Mouse (Mus musculus): ENCODE results near the gene Elavl4.

Elavl4 gene

GRCm38 (mm10) chr4:110172028-110172427 is 179.7 kb downstream of the Elavl4 start:
- DNase-seq (ENCODE audit: low read depth in 2 of 2, low spot score in 2 of 2) = no peak

GRCm38 (mm10) chr4:110165217-110165616 is 186.5 kb downstream of the Elavl4 start:
- no peak for DNase-seq (ENCODE audit: low read depth in 2 of 2, low spot score in 2 of 2)

GRCm38 (mm10) chr4:110161600-110161999 is 190.1 kb downstream of the Elavl4 start:
- DNase-seq (ENCODE audit: low read depth in 2 of 2, low spot score in 2 of 2) = no peak

GRCm38 (mm10) chr4:110157515-110158159 is 194.1 kb downstream of the Elavl4 start:
- no peak for DNase-seq (ENCODE audit: low read depth in 2 of 2, low spot score in 2 of 2)

GRCm38 (mm10) chr4:110155954-110156353 is 195.8 kb downstream of the Elavl4 start:
- DNase-seq (ENCODE audit: low read depth in 2 of 2, low spot score in 2 of 2) = no peak
